Mouse (Mus musculus) embryonic facial prominence, embryonic 13.5 days (tissue): ENCODE measurements around the gene Gm10392. TPM values are rescaled to one million over a fixed set of nuclear protein-coding genes. Genes with fewer than 3 reads are reported as not detected.

Experiments
- ATAC-seq: fragments of 200-750 bp; cut with Nextera tagmentation; 2 replicates; pipeline ENCODE4 v1.8.0; 2017; ENCODE audit warnings: low read depth; ENCODE audit not compliant: insufficient number of reproducible peaks, insufficient read depth, low FRiP score, low TSS enrichment
- H3K27ac ChIP-seq: fragments of 300-500 bp; sonication (generic); 2 replicates; pipeline ENCODE4 v1.5.1; 2015; ENCODE audit warnings: moderate library complexity, mild to moderate bottlenecking, inconsistent platforms
- H3K27me3 ChIP-seq: fragments of 300-500 bp; sonication (generic); 2 replicates; pipeline ENCODE4 v1.6.1; 2015; ENCODE audit warnings: mild to moderate bottlenecking, inconsistent platforms
- H3K36me3 ChIP-seq: fragments of 300-500 bp; sonication (generic); 2 replicates; pipeline ENCODE4 v1.6.1; 2015; ENCODE audit warnings: mild to moderate bottlenecking, inconsistent platforms
- H3K4me1 ChIP-seq: fragments of 300-500 bp; sonication (generic); 2 replicates; pipeline ENCODE4 v1.6.1; 2015; ENCODE audit warnings: inconsistent platforms
- H3K4me2 ChIP-seq: fragments of 300-500 bp; sonication (generic); 2 replicates; pipeline ENCODE4 v1.6.1; 2015; ENCODE audit warnings: moderate library complexity, mild to moderate bottlenecking, inconsistent platforms
- H3K4me3 ChIP-seq: fragments of 300-500 bp; sonication (generic); 2 replicates; pipeline ENCODE4 v1.5.1; 2015; ENCODE audit warnings: mild to moderate bottlenecking, inconsistent platforms
- H3K9ac ChIP-seq: fragments of 300-500 bp; sonication (generic); 2 replicates; pipeline ENCODE4 v1.6.1; 2015; ENCODE audit warnings: mild to moderate bottlenecking, inconsistent platforms
- H3K9me3 ChIP-seq: fragments of 300-500 bp; sonication (generic); 2 replicates; pipeline ENCODE4 v1.6.1; 2016; ENCODE audit warnings: inconsistent platforms
- WGBS: fragments of 180-500 bp; shearing (Covaris S2); methylation state at CpG from one replicate; pipeline ENCODE4 v1.1.7; 2015; ENCODE audit warnings: mixed read lengths; 5-methylcytosine and 5-hydroxymethylcytosine counted together
- polyA plus RNA-seq: library from polyadenylated mRNA; unstranded; fragments of >200 nt; fragmentation: Nextera tagmentation; extraction: Ambion mirVana; gene quantifications from 2 replicates; pipeline ENCODE4 v1.2.1, GENCODE M21; 2015

Gm10392 gene
- polyA plus RNA-seq, 1 experiment from 2014 or later = not detected

DNA sequence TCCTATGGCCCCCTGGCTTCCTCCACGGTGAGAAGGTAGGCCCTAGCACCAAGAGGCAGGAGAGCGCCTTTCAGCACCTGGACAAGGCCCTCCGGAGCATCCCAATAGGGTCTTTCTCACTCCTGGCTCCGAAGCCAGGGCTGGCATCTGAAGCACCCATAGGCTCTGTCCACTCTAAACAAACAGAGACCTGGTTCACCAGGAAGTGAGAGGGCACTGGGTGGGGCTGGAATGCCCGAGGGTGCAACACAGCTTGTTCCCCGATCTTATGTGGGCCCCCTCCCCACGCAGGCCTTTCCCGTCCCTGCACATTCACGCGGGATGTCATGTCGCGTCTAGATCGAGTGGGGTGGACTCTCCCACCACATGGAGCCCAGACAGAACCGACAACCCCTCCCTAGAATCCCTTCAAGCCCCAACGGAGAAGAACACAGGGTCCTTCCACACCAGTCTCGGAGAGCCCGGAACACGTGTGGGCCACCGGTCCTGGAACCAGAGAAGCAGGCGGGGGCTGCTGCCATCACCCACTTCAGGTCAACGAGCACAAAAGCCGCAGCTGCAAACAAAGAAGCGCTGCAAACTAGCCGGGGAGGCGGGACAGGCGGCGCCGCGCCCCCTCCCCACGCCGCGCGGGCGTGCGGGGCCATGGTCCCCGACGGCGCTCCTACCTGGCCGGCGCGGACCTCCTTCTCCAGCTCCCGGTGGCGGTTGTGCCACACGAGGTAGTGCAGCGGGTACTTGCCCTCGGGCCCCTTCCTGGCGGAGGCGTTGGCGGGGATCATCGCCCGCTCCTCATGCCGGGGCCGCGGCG is 30.0 kb downstream of the Gm10392 start:
- 2% methylated on average over 55 of the region's 55 CpGs for WGBS
- H3K9me3 ChIP-seq = no peaks in the 10 kb centered on the region
- no peaks in the 10 kb centered on the region for H3K27me3 ChIP-seq
- H3K4me2 ChIP-seq = peak overlapping the region; percentile 90
- no peak for ATAC-seq
- no peaks in the 10 kb centered on the region for H3K36me3 ChIP-seq
- H3K4me3 ChIP-seq = peak overlapping the region; percentile 90
- no peak overlapping the region for H3K27ac ChIP-seq
- peaks cover 68% of the 10 kb centered on the region for H3K4me1 ChIP-seq
- peak overlapping the region; percentile 90 for H3K9ac ChIP-seq

DNA sequence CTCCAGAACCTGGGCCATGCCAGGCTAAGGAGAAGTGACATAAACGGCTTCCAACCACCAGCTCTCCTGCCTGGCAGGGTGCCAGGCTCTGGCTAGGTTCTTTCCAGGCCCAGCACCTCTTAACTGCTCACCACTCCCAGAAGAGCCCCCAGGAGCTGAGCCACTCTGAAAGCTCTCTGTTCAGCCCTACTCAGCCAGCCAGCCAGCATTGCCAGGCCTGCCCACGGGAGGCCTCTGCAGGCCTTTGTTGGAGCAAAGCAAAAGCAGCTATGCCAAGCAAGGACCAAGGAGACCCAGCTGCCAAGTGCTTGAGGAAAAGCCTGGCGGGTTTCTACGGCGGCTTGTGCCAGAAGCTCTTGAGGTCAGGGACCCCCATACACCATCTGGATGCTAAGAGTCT is 32.2 kb downstream of the Gm10392 start:
- Histone ChIP-seq H3K4me2 (peak overlapping the region; percentile 90), H3K9me3 (no peaks in the 10 kb centered on the region), H3K27ac (no peak overlapping the region), H3K4me3 (0 out of 2 replicates have a peak overlapping the region, but pooled peaks have one; percentile 9), H3K4me1 (peaks cover 54% of the 10 kb centered on the region), H3K36me3 (no peaks in the 10 kb centered on the region), H3K27me3 (no peaks in the 10 kb centered on the region), H3K9ac (peak overlapping the region; percentile 46; the same call in 1 of the 2 replicates)
- ATAC-seq = no peak
- 67% methylated on average over 5 of the region's 5 CpGs for WGBS

DNA sequence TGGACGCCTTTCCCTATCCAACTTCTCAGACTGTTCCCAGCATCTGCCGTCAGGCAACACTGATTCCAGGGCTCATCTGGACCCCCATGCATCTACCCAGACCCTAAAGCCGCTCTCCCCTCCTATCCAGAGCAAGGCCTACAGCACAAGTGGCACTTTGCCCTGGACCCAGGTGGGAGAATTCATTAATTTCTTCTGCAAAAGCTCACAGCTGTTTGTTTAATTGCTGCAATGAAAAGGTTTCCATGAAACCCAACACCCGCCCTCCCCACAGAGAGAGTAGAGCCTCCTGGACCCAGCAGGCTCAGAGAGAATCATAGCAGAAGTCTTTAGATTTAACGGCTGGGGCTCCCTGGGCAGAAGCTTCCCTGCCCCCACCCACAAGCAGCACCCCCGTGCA is 33.8 kb downstream of the Gm10392 start:
- Histone ChIP-seq H3K36me3 (no peaks in the 10 kb centered on the region), H3K4me3 (no peak overlapping the region), H3K27ac (peak overlapping the region; percentile 39), H3K27me3 (no peaks in the 10 kb centered on the region), H3K9me3 (no peaks in the 10 kb centered on the region), H3K9ac (0 out of 2 replicates have a peak overlapping the region, but pooled peaks have one; percentile 47), H3K4me2 (no peak overlapping the region), H3K4me1 (peaks cover 46% of the 10 kb centered on the region)
- 50% methylated on average over 6 of the region's 6 CpGs for WGBS
- ATAC-seq = no peak

DNA sequence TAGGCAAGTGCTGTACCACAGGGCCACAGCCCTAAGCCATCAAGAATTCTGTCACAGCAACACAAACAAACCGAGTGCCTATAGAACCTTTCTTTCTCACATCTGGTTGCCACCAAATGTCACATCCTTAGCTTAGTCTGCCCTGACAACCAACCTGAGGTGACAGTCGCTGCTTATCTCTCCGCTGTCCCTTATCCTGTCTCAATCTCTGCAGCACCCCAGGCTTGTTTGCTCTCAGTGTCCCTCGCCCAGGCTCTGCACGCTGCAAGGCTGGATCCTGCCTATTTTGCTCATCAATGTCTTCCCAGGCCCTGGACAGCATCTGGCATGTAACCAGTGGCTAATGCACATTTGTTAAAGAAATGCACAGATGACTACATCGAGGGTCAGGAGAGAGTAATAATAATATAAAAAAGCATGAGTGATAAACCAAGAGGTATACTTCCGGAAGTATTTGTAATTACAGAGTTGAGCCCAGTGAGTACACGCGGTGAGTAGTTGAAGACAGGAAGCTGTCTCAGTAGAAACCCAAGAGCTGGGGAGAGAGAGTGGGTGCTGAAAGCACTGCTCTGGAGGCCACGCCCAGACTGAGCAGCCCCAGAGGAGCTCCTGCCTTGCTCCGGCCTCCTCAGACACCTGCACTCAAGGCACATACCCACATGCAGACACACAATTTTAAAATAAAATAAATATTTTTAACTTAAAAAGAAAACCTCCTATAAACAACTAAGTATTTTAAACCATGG is 35.3 kb downstream of the Gm10392 start:
- H3K9ac ChIP-seq = no peak overlapping the region
- no peak overlapping the region for H3K4me3 ChIP-seq
- H3K9me3 ChIP-seq = no peaks in the 10 kb centered on the region
- no peaks in the 10 kb centered on the region for H3K27me3 ChIP-seq
- 71% methylated on average over 11 of the region's 11 CpGs for WGBS
- H3K4me1 ChIP-seq = peaks cover 39% of the 10 kb centered on the region
- no peak overlapping the region for H3K27ac ChIP-seq
- no peak overlapping the region for H3K4me2 ChIP-seq
- ATAC-seq = no peak
- H3K36me3 ChIP-seq = no peaks in the 10 kb centered on the region

DNA sequence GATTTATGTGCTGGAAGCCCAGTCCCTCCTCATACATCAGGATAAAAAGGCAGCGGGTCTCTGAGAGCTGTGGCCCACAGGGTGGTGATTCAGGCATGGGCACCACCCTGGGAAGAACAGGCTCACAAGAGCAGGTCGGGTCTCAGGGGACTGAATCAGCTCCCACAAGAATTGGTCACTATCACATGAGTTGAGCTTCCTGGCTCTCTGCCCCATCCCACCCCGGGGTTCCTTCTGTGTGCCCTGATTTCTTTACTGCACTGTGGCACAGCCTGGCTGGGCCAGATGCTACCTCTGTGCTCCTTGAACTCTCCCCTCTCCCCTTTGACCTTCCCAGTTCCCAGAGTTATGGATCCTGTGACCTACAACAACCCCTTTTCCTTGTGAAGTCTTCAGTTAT is 36.0 kb downstream of the Gm10392 start:
- ATAC-seq = no peak
- H3K9ac ChIP-seq = no peak overlapping the region
- H3K4me1 ChIP-seq = peaks cover 32% of the 10 kb centered on the region
- H3K9me3 ChIP-seq = no peaks in the 10 kb centered on the region
- H3K4me3 ChIP-seq = no peak overlapping the region
- no peak overlapping the region for H3K27ac ChIP-seq
- H3K27me3 ChIP-seq = no peaks in the 10 kb centered on the region
- H3K36me3 ChIP-seq = no peaks in the 10 kb centered on the region
- WGBS = 90% methylated on average over 3 of the region's 3 CpGs
- H3K4me2 ChIP-seq = no peak overlapping the region

DNA sequence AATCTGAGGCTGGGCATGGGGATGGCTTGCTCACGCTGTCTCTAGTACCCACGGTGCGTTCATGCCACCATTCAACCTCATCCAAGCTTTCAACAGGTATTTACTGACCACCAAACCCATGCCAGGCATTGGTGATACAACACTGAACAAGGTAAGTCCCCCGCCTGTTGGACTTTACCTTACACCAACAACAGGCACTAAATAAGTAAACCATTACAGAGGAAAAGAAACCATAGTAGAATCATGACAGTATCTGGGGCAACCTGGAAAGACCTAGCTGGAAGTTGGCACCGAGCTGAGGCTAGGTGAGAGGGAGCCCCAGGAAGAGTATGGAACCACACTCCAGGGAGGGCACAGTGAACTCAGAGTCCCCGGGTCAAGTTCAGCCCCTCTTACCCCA is 42.1 kb downstream of the Gm10392 start:
- Histone ChIP-seq H3K27ac (no peak overlapping the region), H3K27me3 (no peaks in the 10 kb centered on the region), H3K9ac (no peak overlapping the region), H3K4me1 (0 out of 2 replicates have a peak, but pooled peaks cover 3% of the 10 kb centered on the region), H3K4me3 (no peak overlapping the region), H3K4me2 (no peak overlapping the region), H3K9me3 (no peaks in the 10 kb centered on the region), H3K36me3 (peaks cover 38% of the 10 kb centered on the region)
- 93% methylated on average over 6 of the region's 6 CpGs for WGBS
- ATAC-seq = no peak

DNA sequence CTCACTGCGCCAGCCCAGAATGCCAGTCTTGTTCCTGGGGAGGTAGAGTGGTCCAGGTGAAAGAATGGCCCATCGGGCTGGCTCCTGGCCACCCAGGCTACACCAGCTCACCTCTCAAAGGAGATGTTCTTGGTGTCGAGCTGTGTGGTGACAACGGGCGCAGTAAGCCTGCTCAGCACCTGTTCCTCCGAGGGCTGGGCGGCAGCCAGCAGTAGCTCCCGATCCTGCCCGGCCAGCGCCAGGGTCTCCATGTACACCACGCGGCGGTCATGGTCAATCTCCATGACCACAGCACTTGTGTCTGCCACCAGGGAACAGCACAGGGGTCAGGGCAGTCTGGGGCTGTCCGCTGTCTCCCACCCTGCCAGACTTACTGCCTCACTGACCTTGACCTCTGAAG is 42.8 kb downstream of the Gm10392 start:
- Histone ChIP-seq H3K27me3 (no peaks in the 10 kb centered on the region), H3K27ac (no peak overlapping the region), H3K4me1 (no peaks in the 10 kb centered on the region), H3K9ac (no peak overlapping the region), H3K4me3 (no peak overlapping the region), H3K9me3 (no peaks in the 10 kb centered on the region), H3K4me2 (no peak overlapping the region), H3K36me3 (peaks cover 45% of the 10 kb centered on the region)
- no peak for ATAC-seq
- 90% methylated on average over 14 of the region's 14 CpGs for WGBS

DNA sequence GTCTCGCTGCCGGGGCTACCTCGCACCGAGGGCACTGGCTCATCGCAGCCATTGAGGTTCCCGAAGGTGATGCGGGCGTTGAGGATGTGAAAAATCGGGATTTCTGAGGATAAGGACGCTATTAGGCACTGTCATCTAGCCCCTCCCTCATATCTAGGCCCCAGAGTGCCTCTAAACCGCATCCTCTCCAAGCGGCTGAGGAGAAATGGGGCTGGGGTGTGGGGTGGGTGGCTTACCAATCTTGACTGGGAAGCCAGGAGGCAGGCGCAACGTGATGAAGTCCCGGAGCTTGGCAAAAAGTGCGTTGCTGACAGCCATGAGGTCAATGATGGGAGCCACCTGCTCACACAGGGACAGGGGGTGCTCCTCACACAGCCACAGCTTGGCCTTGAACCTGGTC is 46.2 kb downstream of the Gm10392 start:
- 90% methylated on average over 16 of the region's 16 CpGs for WGBS
- peaks cover 19% of the 10 kb centered on the region for H3K27me3 ChIP-seq
- no peaks in the 10 kb centered on the region for H3K9me3 ChIP-seq
- H3K36me3 ChIP-seq = peaks cover 53% of the 10 kb centered on the region
- ATAC-seq = no peak
- no peak overlapping the region for H3K9ac ChIP-seq
- H3K4me2 ChIP-seq = no peak overlapping the region
- no peak overlapping the region for H3K27ac ChIP-seq
- H3K4me3 ChIP-seq = no peak overlapping the region
- peaks cover 7% of the 10 kb centered on the region for H3K4me1 ChIP-seq

DNA sequence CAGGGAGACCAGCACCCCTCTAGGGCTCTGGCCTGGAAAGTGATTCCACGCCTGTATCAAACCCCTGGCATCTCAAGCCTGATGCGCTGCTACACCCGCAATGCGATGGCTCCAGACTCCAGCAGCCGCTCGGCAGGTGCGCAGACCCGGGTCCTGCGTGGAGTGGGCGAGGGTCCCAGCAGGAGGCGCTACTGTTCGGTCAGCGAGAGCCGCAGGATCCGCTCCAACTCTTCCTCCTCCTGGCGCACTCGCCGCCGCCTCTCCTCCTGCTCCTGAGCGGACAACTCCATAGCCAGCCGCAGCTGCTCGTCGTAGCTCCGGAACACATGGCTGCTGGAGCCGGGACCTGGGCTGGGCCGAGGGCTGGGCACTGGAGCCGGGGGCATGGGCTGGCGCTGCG is 47.6 kb downstream of the Gm10392 start:
- WGBS = 75% methylated on average over 29 of the region's 29 CpGs
- H3K4me1 ChIP-seq = peaks cover 10% of the 10 kb centered on the region
- peaks cover 49% of the 10 kb centered on the region for H3K36me3 ChIP-seq
- H3K27ac ChIP-seq = no peak overlapping the region
- peaks cover 33% of the 10 kb centered on the region for H3K27me3 ChIP-seq
- H3K9ac ChIP-seq = no peak overlapping the region
- no peak overlapping the region for H3K4me3 ChIP-seq
- H3K9me3 ChIP-seq = no peaks in the 10 kb centered on the region
- H3K4me2 ChIP-seq = no peak overlapping the region
- no peak for ATAC-seq

DNA sequence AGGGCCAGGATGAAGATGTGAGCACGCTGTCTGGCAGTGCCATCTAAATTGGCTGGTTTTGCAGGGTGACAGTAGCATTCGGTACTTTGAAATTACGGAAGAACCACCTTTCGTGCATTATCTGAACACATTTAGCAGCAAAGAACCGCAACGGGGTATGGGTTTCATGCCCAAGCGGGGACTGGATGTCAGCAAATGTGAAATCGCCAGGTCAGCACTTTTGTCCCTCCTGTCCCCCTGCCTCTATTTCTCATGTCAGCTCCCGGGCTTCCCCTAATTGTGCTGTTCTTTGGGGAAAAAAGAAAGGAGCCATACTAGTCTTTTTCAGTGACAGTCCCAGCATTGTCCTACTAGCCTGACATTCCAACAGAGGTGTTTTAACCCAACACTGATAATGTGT is 50.6 kb downstream of the Gm10392 start:
- no peak for ATAC-seq
- H3K36me3 ChIP-seq = peaks cover 30% of the 10 kb centered on the region
- WGBS = 80% methylated on average over 9 of the region's 9 CpGs
- H3K27me3 ChIP-seq = peaks cover 63% of the 10 kb centered on the region
- H3K9ac ChIP-seq = no peak overlapping the region
- no peak overlapping the region for H3K4me2 ChIP-seq
- H3K9me3 ChIP-seq = no peaks in the 10 kb centered on the region
- H3K27ac ChIP-seq = no peak overlapping the region
- no peak overlapping the region for H3K4me3 ChIP-seq
- peaks cover 13% of the 10 kb centered on the region for H3K4me1 ChIP-seq

DNA sequence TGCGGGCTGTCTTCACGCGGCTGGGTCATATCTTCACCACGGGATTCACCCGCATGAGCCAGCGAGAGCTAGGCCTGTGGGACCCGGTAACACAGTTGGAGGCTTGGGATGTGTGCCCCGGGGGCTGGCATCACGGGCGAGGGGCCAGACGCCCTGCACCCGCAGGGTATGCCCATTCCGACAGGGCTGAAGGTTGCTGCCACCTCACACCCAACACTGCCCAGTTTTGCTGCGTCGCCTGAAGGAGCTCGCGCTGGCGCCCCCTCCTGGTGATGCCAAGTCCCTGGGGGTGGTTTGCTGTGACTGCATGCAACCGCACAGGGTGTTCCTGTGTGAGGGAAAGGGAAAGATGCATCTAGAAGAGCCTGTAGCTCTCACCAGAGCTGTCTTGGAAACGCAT is 51.2 kb downstream of the Gm10392 start:
- Histone ChIP-seq H3K4me2 (peak overlapping the region; percentile 37), H3K27ac (no peak overlapping the region), H3K27me3 (peaks cover 69% of the 10 kb centered on the region), H3K9me3 (no peaks in the 10 kb centered on the region), H3K36me3 (peaks cover 24% of the 10 kb centered on the region), H3K4me1 (peaks cover 13% of the 10 kb centered on the region), H3K4me3 (no peak overlapping the region), H3K9ac (peak overlapping the region; percentile 16; the same call in 1 of the 2 replicates)
- 17% methylated on average over 20 of the region's 20 CpGs for WGBS
- no peak for ATAC-seq

DNA sequence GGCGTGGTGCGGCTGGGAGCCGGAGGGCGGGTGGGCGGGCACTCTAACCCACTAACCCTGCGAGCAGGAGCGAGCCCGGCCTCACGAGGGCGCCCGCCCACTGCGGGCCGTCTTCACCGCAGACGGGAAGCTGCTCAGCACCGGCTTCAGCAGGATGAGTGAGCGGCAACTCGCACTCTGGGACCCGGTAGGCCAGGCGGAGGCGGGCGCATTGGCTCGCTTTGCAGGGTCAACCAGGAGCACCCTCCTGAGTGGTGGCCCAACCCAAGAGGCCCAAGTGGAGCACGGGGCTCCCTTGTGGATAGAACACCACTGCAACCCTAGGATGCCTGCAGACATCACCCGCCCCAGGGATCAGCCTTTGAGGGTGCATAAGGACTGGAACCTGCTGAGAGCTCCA is 51.8 kb downstream of the Gm10392 start:
- peaks cover 13% of the 10 kb centered on the region for H3K4me1 ChIP-seq
- H3K27ac ChIP-seq = no peak overlapping the region
- H3K36me3 ChIP-seq = peaks cover 18% of the 10 kb centered on the region
- H3K4me2 ChIP-seq = peak overlapping the region; percentile 37
- 2% methylated on average over 25 of the region's 25 CpGs for WGBS
- H3K4me3 ChIP-seq = peak overlapping the region; percentile 12; the same call in 1 of the 2 replicates
- peaks cover 75% of the 10 kb centered on the region for H3K27me3 ChIP-seq
- ATAC-seq = no peak
- H3K9ac ChIP-seq = no peak overlapping the region
- no peaks in the 10 kb centered on the region for H3K9me3 ChIP-seq
